Mouse (Mus musculus): ENCODE measurements around the gene B3galnt1. TPM values are rescaled to one million over a fixed set of nuclear protein-coding genes. Genes with fewer than 3 reads are reported as not detected.
"Not testable (repeated sequence)": the region's sequence is repeated elsewhere in the genome, so short reads cannot be mapped to it uniquely, and the experiment has no call there.

B3galnt1 gene
- total RNA-seq, 2 experiments from 2014 or later: 2.0 to 3.4 TPM

DNA sequence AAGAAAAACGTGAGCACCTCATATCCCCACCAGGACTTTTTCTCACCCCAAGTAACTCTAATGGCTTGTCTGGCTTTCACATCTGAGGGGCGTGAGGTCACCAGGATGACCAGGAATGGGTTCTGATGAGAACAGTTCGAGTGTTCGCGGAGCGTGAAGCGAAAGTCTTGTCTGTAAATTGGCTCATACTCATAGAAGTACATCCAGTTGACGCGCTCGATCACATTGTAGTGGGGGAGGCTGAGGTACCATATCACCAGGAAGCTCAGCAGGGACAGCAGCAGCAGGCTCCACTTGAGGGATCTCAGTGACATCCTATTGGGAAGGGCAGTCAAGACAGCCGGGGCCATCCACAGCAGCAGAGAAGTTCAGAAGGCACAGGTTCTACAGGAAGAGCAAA, 23.2 kb downstream of the B3galnt1 start:
- no peak for DNase-seq
- intact Hi-C loops (cut with DNase I): loop anchor here (5.0 kb wide), 1 partner anchor 318 kb away; no protein-coding TSS in a partner anchor

DNA sequence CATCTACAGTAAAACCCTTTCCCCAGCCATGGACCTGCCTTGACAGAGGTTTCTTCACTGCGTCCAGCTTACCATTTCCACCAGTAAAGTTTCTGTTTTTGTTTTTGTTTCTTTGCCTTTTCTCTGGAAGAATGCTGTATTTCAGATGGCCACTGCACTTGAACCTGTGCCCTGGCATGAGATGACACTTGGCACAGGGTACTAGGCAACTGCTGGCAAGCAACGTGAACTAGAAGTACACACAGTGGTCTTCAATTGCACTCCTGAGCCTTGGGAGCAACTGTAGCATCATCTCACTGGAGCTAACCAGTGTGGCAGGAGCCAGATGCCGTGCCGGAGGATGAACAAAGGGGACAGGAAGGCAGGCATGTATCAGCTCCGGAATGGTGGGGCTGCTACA, 26.2 kb downstream of the B3galnt1 start:
- no peak for DNase-seq
- intact Hi-C loops (cut with DNase I): no loop called here

DNA sequence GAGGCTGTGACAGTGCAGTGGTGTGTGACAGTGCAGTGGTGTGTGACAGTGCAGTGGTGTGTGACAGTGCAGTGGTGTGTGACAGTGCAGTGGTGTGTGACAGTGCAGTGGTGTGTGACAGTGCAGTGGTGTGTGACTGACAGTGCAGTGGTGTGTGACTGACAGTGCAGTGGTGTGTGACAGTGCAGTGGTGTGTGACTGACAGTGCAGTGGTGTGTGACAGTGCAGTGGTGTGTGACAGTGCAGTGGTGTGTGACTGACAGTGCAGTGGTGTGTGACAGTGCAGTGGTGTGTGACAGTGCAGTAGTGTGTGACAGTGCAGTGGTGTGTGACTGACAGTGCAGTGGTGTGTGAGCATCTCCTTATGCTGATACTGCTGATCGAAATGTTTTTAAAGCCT, 33.2 kb downstream of the B3galnt1 start:
- DNase-seq; intact Hi-C loops (cut with DNase I): not testable (repeated sequence)

DNA sequence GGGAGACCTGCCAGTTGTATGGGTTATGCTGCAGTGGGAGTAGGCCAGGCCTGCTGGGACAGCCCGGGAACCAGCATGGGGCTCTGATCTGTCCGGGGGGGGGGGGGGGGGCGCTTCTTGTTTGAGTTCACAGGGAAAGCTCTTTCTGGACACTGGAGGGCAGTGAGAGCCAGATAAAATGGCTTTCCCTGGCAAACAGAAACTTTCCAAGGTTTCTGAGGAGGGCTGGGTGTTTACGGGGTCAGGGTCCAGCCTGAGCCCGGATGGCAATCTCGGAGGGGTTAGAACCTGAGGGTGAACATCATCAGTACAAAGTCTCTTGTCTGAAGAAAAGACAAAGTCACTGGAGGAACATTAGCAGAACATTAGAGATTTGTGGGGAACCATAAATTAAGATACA, 35.4 kb downstream of the B3galnt1 start:
- intact Hi-C loops (cut with DNase I): no loop called here
- DNase-seq: no peak

DNA sequence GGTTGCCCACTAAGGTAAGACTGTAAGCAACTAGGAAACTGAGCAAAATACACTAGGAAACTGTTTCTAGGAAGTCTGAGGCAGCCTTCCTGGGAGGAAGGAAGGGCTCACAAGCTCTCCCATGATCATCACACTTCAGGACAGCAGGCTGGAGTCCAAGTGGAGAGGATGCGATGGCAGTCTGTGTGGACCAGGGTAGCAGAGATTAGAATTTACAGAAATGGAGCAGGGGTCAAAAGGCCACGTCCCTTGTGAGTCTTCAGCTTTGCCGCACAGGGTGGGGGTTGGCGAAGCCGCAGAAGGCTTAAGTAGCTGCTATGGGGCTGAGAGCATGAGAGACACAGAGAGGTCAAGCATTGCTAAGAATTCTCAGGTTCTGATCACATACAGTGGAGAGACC, 37.1 kb downstream of the B3galnt1 start:
- no peak for DNase-seq
- intact Hi-C loops (cut with DNase I): no loop called here

DNA sequence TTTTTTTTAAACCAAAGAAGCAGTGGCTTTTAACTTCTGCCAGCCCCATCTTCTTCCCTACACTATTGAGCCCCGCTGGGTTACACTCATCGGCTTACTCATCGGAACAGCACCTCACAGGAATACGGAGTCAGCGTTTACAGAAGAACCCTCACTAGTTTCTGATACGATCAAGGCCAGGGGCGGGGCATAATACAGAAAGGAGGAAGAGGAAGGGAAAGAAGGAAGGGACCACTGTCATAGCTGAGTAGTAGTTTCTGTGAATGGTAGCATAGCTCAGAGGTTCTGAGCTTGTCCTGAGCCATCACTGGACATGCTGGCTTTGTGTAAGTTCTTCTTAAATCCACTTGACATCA, 38.8 kb downstream of the B3galnt1 start:
- DNase-seq: no peak
- intact Hi-C loops (cut with DNase I): no loop called here

DNA sequence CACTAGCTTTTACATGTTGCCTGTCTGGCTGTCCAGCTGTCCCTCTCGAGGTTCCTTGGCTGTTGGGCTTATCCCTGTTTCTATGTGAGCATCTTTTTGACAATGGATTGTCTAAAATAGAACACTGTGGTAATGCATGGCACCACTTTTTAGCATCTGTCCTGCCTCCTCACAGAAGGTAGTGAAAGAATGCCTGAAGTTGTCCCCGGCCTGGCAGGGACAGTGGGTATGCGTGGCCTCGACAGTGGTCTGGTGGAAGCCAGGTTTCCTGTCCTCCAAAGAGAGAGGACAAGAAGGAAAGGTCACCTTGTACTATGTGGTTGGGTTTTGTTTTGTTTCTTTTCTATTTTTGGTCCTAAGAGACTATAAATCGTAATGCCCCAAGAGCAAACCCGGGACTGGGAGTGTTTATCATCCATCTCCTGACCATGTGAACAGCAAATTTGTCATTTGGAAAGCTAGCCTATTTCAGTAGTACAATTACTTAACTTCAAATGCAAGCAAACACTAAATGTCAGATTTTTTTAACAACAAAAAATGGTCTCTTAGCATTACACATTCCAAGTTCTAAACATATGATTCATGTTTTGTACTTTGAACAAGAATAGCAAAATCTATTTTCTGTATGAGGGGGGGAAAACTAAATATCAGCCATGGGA, 39.3 kb downstream of the B3galnt1 start:
- intact Hi-C loops (cut with DNase I): no loop called here
- no peak for DNase-seq

DNA sequence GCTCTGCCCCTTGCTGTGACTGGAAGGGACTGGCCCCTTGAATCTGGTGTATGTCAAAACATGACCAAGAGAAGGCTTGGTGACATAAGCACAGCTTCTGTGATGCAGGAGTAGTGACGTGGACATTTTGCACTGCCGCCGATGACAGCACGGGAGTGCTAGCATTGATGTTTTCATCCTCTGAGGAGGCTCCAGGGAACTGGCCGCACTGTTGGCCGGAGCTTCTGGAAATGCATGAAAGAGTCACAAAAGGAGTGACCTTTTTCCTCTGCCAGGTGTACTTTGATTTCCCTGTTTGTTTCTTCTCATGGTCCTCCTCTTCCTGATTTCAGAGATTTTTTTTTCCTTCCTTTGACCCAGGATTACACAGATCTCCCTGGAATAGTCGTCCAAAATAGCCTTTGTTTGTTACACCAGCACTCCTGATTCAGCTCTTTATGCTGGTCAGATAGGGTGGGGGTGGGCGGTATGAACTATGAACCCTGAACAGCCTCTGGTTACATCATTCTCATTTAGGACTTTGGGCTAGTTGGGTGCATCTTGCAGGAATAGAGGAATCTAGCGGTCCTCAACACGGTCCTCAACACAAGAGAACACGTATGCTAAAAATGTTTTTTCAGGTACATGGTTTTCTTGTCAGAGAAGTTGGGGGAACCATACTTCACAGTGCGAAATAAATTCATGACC, 42.5 kb downstream of the B3galnt1 start:
- no peak for DNase-seq
- intact Hi-C loops (cut with DNase I): no loop called here

DNA sequence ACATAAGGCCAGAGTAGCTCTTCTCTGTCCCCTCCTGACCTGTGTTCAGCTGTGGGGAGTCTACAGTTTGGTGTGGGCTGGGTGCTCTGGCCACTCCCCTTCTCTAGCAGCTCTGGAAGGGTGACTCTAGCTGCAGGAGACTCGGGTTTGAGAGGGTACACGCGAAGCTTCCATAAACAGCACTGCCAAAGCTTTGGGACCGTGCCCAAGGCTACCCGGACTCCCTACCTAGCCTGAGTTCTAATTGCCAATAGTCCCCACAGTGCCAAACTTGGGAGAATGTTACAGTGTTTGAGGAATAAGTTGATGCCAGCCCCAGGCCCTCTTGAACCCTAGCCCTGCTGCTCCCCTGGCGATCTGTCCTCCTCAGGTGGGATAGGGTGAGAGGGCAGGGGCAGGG, 43.2 kb downstream of the B3galnt1 start:
- intact Hi-C loops (cut with DNase I): no loop called here
- no peak for DNase-seq

DNA sequence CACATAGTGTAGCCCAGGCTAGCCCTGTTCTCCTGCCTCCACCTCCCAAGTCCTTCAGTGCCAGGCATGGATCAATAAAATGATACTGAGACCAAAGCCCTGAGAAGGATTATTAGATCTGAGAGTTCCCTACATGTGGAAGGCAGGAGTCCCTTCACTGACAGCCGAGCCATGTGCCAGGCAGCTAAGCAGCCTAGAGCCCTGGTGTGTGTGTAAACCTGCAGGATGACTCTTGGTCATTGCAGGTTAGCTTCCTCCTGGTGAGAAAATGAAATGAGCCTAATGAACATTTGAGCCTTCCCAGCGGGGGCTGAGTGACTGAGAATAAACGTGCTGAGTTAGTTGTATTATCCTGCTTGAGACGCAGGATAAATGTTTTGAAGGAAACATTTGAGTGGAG, 49.2 kb downstream of the B3galnt1 start:
- intact Hi-C loops (cut with DNase I): no loop called here
- no peak for DNase-seq

DNA sequence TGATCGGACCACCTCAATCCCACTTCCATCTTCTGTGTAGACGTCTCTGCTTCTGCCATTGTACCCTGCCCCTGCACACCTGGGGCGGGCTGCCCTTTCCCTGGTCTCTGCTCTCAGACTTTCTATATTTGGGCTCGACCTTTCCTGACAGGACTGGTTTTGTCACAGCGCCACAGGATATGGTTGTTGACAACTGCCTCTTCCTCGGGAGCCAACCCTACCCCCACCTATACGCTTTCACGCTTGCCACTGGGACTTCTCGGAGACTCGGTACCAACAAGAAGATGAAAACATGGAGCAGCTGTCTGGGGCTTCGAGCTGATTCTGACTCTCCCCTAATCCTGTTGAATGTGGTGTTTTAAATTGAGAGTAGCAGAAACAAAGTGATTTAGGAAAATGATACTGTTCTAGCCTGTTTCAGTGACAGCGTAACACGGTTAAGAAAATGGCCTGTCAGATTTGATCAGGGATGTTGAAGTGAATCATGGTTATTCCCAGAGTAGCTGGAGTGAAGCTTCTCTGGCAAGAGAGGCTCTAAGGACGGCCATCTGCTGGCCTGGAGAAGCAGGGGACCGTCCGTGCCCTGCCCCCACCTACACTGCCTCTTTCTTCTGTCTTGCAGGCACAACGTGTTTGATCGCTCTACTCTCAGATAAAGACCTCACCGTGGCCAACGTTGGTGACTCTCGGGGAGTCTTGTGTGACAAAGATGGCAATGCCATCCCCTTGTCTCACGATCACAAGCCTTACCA, 49.9 kb downstream of the B3galnt1 start:
- intact Hi-C loops (cut with DNase I): no loop called here
- DNase-seq: no peak

DNA sequence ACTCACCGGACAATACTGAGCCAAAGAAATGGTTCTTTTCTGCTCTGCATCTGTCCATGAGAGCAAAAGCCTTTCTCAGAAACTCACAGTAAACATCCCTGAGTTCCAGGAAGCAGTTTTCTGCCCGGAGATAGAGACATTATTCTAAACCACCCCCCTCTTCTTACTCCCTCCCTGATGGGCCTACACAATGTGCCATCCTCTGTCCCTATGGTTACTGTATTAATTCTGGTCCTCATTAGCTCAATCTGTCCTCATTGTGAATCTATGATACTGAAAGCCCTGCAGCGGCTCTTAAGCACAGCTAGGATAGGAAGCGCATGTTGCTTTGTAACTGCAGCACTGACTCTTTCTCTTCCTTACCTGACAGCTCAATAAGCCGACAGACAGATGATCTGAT, 53.7 kb downstream of the B3galnt1 start:
- DNase-seq: no peak
- intact Hi-C loops (cut with DNase I): no loop called here

DNA sequence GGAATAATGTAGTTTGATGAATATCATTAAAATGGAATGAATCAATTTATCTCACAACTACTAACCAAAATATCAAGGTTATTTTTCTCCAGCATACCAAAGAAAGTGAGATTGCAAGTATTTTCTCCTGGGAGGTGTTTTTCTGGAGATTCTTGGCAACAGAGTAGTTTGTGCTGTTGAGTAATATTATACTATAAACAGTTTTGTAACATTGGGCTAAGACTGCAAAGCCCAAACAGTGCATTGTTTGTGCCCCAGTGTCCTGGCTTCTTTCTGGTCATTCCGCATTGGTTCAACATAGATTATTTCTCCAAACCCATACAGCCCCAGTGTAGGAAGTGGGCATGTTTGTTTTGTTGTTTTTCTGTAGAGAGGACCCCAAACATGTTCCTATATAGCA, 55.0 kb downstream of the B3galnt1 start:
- intact Hi-C loops (cut with DNase I): no loop called here
- DNase-seq: no peak

DNA sequence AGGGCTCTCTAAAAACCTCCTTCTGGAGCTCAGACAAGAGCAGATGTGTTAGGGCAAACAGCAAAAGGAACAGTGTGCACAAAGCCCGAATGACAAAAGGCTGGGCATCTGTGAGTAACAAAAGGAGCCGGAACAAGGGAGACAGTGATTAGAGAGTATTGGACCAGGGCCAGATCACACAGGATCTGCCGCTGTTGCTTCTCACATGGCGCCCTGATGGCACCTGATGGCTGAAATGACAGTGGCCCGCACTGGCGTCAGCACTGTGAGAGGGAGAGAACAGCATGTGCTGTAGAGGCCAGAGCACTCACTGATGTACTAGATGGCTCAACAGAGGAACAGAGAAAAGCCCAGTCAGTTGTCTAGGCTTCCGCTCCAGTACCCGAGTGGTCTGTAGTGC, 55.8 kb downstream of the B3galnt1 start:
- intact Hi-C loops (cut with DNase I): no loop called here
- DNase-seq: no peak

DNA sequence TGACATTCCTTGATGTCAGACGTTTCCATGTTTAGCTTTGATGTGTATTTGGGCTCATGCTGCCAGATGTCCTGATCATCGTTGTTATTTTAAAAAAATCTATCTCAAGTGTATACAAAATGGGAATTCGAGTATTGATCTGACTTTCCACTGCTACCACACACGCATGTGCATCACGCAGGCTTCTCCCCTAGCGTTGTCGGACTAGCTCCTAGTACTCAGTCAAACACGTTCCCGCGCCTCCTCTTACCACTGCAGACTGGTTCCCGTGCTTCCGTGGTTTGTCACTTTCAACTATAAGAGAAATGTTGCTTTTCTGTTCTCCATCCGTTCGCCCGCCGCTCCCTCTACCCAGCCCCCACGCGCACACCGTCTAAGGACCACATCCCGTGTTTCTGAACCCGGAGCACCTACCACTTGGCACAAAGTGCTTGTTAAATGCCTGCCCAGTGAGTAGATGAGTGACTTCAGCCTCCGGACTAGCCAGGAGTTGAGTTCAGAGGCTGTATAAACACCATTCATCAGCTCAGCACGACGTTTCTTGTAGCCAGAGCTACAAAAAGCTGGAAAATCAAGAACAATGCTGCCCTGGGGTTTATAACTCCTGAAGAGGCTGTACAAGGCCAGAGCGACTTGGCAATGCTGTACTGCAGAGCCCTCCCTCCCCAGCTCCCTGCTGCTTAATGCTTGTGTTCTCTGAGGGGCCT, 62.7 kb downstream of the B3galnt1 start:
- intact Hi-C loops (cut with DNase I): no loop called here
- no peak for DNase-seq

DNA sequence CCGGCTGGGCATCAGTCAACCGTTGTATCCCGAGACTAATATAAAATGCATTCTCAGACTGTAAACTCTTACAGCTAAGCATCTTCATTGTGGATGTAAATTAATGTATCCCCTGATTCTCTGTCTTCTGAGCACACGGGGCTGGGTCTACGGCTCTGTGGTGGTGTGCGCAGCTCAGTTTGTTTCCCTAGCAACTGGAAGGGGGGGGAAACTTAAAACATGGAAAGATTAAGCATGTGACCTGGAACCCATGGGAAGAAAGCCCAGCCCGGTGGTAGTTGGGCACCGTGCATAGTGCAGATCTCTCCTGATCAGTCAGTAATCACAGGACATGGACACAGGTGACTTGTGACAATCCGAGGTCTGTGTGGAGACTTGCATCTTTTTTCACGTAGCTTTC, 63.3 kb downstream of the B3galnt1 start:
- intact Hi-C loops (cut with DNase I): no loop called here
- no peak for DNase-seq

DNA sequence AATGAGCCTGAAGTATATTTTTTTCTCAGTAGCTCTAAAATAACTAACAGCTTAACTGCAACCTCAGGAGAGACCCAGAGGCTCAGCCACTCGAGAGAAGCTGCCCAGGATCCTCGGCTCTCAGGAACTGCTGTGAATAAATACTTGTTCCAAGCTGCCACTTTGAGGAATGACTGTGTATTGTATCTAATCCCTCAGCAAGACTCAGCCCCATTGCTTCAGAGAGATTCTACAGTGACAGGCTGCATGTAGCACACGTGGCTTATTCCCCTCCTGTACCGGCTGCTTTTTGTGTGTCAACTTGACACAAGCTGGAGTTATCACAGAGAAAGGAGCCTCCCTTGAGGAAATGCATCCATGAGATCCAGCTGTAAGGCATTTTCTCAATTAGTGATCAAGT, 66.1 kb downstream of the B3galnt1 start:
- DNase-seq: no peak

DNA sequence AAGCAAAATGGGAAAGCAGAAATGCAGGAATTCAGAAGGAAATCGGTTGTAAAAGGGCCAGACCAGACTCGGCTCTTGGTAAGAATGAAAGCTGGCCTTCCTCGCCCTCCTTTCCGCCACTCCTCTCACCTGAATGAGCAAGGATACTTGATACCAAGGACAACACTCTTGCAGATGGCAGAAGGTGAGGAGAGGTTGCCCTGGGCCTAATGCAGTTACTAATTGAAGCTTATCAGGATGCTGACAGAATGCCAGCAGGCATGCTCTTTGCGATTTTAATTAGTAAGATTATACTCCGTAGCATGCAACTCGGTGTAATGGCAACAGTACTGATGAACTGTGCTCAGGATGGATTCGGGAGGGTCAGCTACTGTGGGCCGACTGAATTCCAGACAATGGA, 67.2 kb downstream of the B3galnt1 start:
- intact Hi-C loops (cut with DNase I): no loop called here
- no peak for DNase-seq

More for the DNA sequence above, 66.1 kb downstream of the B3galnt1 start:
- intact Hi-C loops (cut with DNase I): no loop called here

DNA sequence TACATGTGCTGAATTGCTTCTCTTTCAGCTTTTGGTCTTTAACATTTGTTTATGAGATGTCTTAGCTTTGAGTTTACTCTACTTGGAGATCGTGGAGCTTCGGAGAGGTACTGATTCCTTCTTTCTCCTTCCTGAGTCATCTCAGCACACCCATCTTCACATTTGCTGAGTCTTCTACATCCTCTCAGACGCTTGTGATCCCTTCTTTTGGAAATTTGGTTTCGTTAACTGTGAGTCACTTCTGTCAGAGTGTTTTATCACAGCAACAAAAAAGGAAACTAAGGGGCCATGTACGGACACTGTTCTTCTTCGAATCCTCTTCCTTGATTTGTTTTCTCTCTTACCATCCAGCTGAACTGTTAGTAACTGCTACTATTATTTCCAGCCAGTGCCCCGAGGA, 69.2 kb downstream of the B3galnt1 start:
- no peak for DNase-seq
- intact Hi-C loops (cut with DNase I): no loop called here

DNA sequence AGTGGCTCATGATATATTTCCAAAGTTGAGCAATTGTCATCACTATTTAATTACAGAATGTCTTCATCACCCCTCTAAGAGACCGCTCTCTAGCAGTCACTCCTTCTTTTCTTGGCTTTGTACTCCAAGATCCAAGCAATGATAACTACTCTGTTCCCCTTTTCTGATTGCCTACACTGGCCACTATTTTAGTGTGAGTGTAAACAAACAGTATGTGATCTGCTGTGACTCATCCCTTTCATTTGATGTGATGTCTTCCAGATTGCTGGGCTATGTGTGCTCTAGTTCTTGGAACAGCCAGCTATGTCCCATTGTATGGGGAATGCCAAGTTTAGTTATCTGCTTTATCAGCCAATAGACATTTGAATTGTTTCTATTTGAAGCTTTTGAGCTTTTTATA, 71.4 kb downstream of the B3galnt1 start:
- DNase-seq: no peak
- intact Hi-C loops (cut with DNase I): no loop called here

DNA sequence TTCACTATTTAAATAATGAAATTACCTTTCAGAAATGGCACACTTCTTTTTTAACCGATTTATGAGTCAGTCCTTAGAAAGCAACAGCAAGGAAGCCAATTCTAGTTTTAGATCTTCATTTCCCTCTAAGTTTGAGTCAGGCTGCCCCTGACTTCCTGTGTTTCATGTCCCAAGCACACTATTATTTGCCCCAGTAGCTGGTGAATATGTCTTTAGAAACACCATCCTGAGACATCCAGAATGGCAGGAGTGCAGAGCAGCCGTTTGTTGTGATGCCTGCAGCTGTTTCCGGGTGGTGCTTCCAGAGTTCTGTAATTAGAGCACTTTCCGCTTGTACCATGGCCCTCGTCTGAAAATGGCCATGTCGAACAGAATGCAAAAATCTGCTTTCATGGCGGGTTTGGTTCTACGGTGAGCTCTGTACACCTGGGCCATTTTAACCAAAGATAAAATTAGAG, 73.7 kb downstream of the B3galnt1 start:
- DNase-seq: no peak
- intact Hi-C loops (cut with DNase I): no loop called here

All from heart, postnatal 36 days (tissue).